Mouse (Mus musculus): ENCODE results near the gene Tmem59. TPM values are rescaled to one million over a fixed set of nuclear protein-coding genes. Genes with fewer than 3 reads are reported as not detected.

The Tmem59 gene
- polyA plus RNA-seq, 1 experiment from 2014 or later: 302 TPM

GRCm38 (mm10) chr4:107211465-107211864 lies 33.3 kb downstream of the Tmem59 start:
- 68% methylated on average over 4 of the region's 4 CpGs for WGBS (ENCODE audit: insufficient replicate concordance)
- peaks cover 4% of the 10 kb centered on the region; the same call in 1 of the 2 replicates for H3K27me3 ChIP-seq (ENCODE audit: control insufficient read depth, insufficient read depth, low read length)
- no peak for ATAC-seq (replicated peaks; ENCODE audit: insufficient number of reproducible peaks, low FRiP score, low TSS enrichment)

GRCm38 (mm10) chr4:107211936-107212335 lies 33.7 kb downstream of the Tmem59 start:
- H3K27ac ChIP-seq (ENCODE audit: low read depth, low read length): no peak overlapping the region
- peaks cover 4% of the 10 kb centered on the region; the same call in 1 of the 2 replicates for H3K27me3 ChIP-seq (ENCODE audit: control insufficient read depth, insufficient read depth, low read length)
- 77% methylated on average over 5 of the region's 5 CpGs for WGBS (ENCODE audit: insufficient replicate concordance)
- H3K4me3 ChIP-seq (ENCODE audit: low read depth, low read length): no peak overlapping the region
- H3K9me3 ChIP-seq (replicated peaks; ENCODE audit: control insufficient read depth, low read length): no peaks in the 10 kb centered on the region
- no peaks in the 10 kb centered on the region for H3K4me1 ChIP-seq (ENCODE audit: control insufficient read depth, insufficient read depth, low read length)
- no peak overlapping the region for H3K9ac ChIP-seq (ENCODE audit: low read depth, low read length)
- no peak for ATAC-seq (replicated peaks; ENCODE audit: insufficient number of reproducible peaks, low FRiP score, low TSS enrichment)
- H3K4me2 ChIP-seq: no peak overlapping the region
- no peaks in the 10 kb centered on the region for H3K36me3 ChIP-seq (ENCODE audit: control insufficient read depth, insufficient read depth, low read length)

More at GRCm38 (mm10) chr4:107211465-107211864, 33.3 kb downstream of the Tmem59 start:
- H3K4me1 ChIP-seq (ENCODE audit: control insufficient read depth, insufficient read depth, low read length): no peaks in the 10 kb centered on the region
- no peak overlapping the region for H3K9ac ChIP-seq (ENCODE audit: low read depth, low read length)
- H3K9me3 ChIP-seq (replicated peaks; ENCODE audit: control insufficient read depth, low read length): no peaks in the 10 kb centered on the region
- H3K27ac ChIP-seq (ENCODE audit: low read depth, low read length): no peak overlapping the region
- no peak overlapping the region for H3K4me3 ChIP-seq (ENCODE audit: low read depth, low read length)
- no peaks in the 10 kb centered on the region for H3K36me3 ChIP-seq (ENCODE audit: control insufficient read depth, insufficient read depth, low read length)
- no peak overlapping the region for H3K4me2 ChIP-seq

GRCm38 (mm10) chr4:107213279-107214011 lies 35.2 kb downstream of the Tmem59 start:
- 72% methylated on average over 12 of the region's 12 CpGs for whole genome bisulfite sequencing (ENCODE audit: insufficient replicate concordance)
- H3K36me3 ChIP-seq (ENCODE audit: control insufficient read depth, insufficient read depth, low read length): no peaks in the 10 kb centered on the region

GRCm38 (mm10) chr4:107217574-107217973 lies 39.4 kb downstream of the Tmem59 start:
- H3K27ac ChIP-seq (ENCODE audit: low read depth, low read length): no peak overlapping the region
- 0 out of 2 replicates have a peak, but pooled peaks have one; percentile 8 for ATAC-seq (replicated peaks; ENCODE audit: insufficient number of reproducible peaks, low FRiP score, low TSS enrichment)

More at GRCm38 (mm10) chr4:107213279-107214011, 35.2 kb downstream of the Tmem59 start:
- H3K4me1 ChIP-seq (ENCODE audit: control insufficient read depth, insufficient read depth, low read length): 0 out of 2 replicates have a peak, but pooled peaks cover 4% of the 10 kb centered on the region
- peaks cover 4% of the 10 kb centered on the region; the same call in 1 of the 2 replicates for H3K27me3 ChIP-seq (ENCODE audit: control insufficient read depth, insufficient read depth, low read length)
- ATAC-seq (replicated peaks; ENCODE audit: insufficient number of reproducible peaks, low FRiP score, low TSS enrichment): no peak
- no peaks in the 10 kb centered on the region for H3K9me3 ChIP-seq (replicated peaks; ENCODE audit: control insufficient read depth, low read length)
- no peak overlapping the region for H3K4me2 ChIP-seq
- no peak overlapping the region for H3K27ac ChIP-seq (ENCODE audit: low read depth, low read length)
- no peak overlapping the region for H3K9ac ChIP-seq (ENCODE audit: low read depth, low read length)
- no peak overlapping the region for H3K4me3 ChIP-seq (ENCODE audit: low read depth, low read length)

GRCm38 (mm10) chr4:107221524-107221923 lies 43.3 kb downstream of the Tmem59 start:
- Histone ChIP-seq H3K4me1 (ENCODE audit: control insufficient read depth, insufficient read depth, low read length) (0 out of 2 replicates have a peak, but pooled peaks cover 4% of the 10 kb centered on the region), H3K4me3 (ENCODE audit: low read depth, low read length) (no peak overlapping the region), H3K27ac (ENCODE audit: low read depth, low read length) (no peak overlapping the region), H3K9ac (ENCODE audit: low read depth, low read length) (no peak overlapping the region), H3K36me3 (ENCODE audit: control insufficient read depth, insufficient read depth, low read length) (no peaks in the 10 kb centered on the region), H3K4me2 (no peak overlapping the region), H3K27me3 (ENCODE audit: control insufficient read depth, insufficient read depth, low read length) (no peaks in the 10 kb centered on the region; the same call in 1 of the 2 replicates), H3K9me3 (replicated peaks; ENCODE audit: control insufficient read depth, low read length) (no peaks in the 10 kb centered on the region)
- 81% methylated on average over 5 of the region's 5 CpGs for WGBS (ENCODE audit: insufficient replicate concordance)
- no peak for ATAC-seq (replicated peaks; ENCODE audit: insufficient number of reproducible peaks, low FRiP score, low TSS enrichment)

More at GRCm38 (mm10) chr4:107217574-107217973, 39.4 kb downstream of the Tmem59 start:
- Histone ChIP-seq H3K36me3 (ENCODE audit: control insufficient read depth, insufficient read depth, low read length) (no peaks in the 10 kb centered on the region), H3K4me2 (no peak overlapping the region), H3K4me1 (ENCODE audit: control insufficient read depth, insufficient read depth, low read length) (0 out of 2 replicates have a peak, but pooled peaks cover 4% of the 10 kb centered on the region), H3K27me3 (ENCODE audit: control insufficient read depth, insufficient read depth, low read length) (peaks cover 4% of the 10 kb centered on the region; the same call in 1 of the 2 replicates), H3K9me3 (replicated peaks; ENCODE audit: control insufficient read depth, low read length) (no peaks in the 10 kb centered on the region), H3K9ac (ENCODE audit: low read depth, low read length) (no peak overlapping the region), H3K4me3 (ENCODE audit: low read depth, low read length) (no peak overlapping the region)
- 49% methylated on average over 9 of the region's 9 CpGs for WGBS (ENCODE audit: insufficient replicate concordance)

- Histone ChIP-seq H3K9me3 (replicated peaks; ENCODE audit: control insufficient read depth, low read length) (no peaks in the 10 kb centered on the region), H3K36me3 (ENCODE audit: control insufficient read depth, insufficient read depth, low read length) (no peaks in the 10 kb centered on the region), H3K9ac (ENCODE audit: low read depth, low read length) (no peak overlapping the region), H3K4me3 (ENCODE audit: low read depth, low read length) (no peak overlapping the region), H3K4me2 (no peak overlapping the region), H3K27ac (ENCODE audit: low read depth, low read length) (no peak overlapping the region), H3K27me3 (ENCODE audit: control insufficient read depth, insufficient read depth, low read length) (no peaks in the 10 kb centered on the region; the same call in 1 of the 2 replicates), H3K4me1 (ENCODE audit: control insufficient read depth, insufficient read depth, low read length) (no peaks in the 10 kb centered on the region)
- ATAC-seq (replicated peaks; ENCODE audit: insufficient number of reproducible peaks, low FRiP score, low TSS enrichment): 0 out of 2 replicates have a peak, but pooled peaks have one; percentile 31
- 73% methylated on average over 11 of the region's 11 CpGs for WGBS (ENCODE audit: insufficient replicate concordance)
Observed at GRCm38 (mm10) chr4:107223225-107224204, 45.3 kb downstream of the Tmem59 start.

- no peak overlapping the region for H3K4me3 ChIP-seq (ENCODE audit: low read depth, low read length)
- ATAC-seq (replicated peaks; ENCODE audit: insufficient number of reproducible peaks, low FRiP score, low TSS enrichment): no peak
- no peaks in the 10 kb centered on the region for H3K4me1 ChIP-seq (ENCODE audit: control insufficient read depth, insufficient read depth, low read length)
- no peak overlapping the region for H3K27ac ChIP-seq (ENCODE audit: low read depth, low read length)
- H3K9me3 ChIP-seq (replicated peaks; ENCODE audit: control insufficient read depth, low read length): no peaks in the 10 kb centered on the region
- WGBS (ENCODE audit: insufficient replicate concordance): 83% methylated on average over 2 of the region's 2 CpGs
- H3K36me3 ChIP-seq (ENCODE audit: control insufficient read depth, insufficient read depth, low read length): no peaks in the 10 kb centered on the region
- H3K9ac ChIP-seq (ENCODE audit: low read depth, low read length): no peak overlapping the region
- no peaks in the 10 kb centered on the region; the same call in 1 of the 2 replicates for H3K27me3 ChIP-seq (ENCODE audit: control insufficient read depth, insufficient read depth, low read length)
- no peak overlapping the region for H3K4me2 ChIP-seq
Observed at GRCm38 (mm10) chr4:107226313-107226712, 48.1 kb downstream of the Tmem59 start.

GRCm38 (mm10) chr4:107232219-107232618 lies 54.0 kb downstream of the Tmem59 start:
- Histone ChIP-seq H3K4me3 (ENCODE audit: low read depth, low read length) (no peak overlapping the region), H3K9ac (ENCODE audit: low read depth, low read length) (no peak overlapping the region), H3K4me2 (no peak overlapping the region), H3K36me3 (ENCODE audit: control insufficient read depth, insufficient read depth, low read length) (peaks cover 18% of the 10 kb centered on the region), H3K27me3 (ENCODE audit: control insufficient read depth, insufficient read depth, low read length) (no peaks in the 10 kb centered on the region), H3K9me3 (replicated peaks; ENCODE audit: control insufficient read depth, low read length) (no peaks in the 10 kb centered on the region), H3K27ac (ENCODE audit: low read depth, low read length) (no peak overlapping the region), H3K4me1 (ENCODE audit: control insufficient read depth, insufficient read depth, low read length) (no peaks in the 10 kb centered on the region)
- 30% methylated on average over 3 of the region's 3 CpGs for WGBS (ENCODE audit: insufficient replicate concordance)
- no peak for ATAC-seq (replicated peaks; ENCODE audit: insufficient number of reproducible peaks, low FRiP score, low TSS enrichment)

Measured in heart, embryonic 11.5 days (tissue).